Mouse (Mus musculus) left cerebral cortex, adult 2 months (tissue): ENCODE data around the gene Shisal1. TPM values are rescaled to one million over a fixed set of nuclear protein-coding genes. Genes with fewer than 3 reads are reported as not detected.

Experiments used
- DNase-seq, 2 experiments: peaks; one replicate each; pipeline ENCODE4 v3.0.0; 2021 to 2022; ENCODE audit warnings: low spot score in 2 of 2, mixed read lengths in 1 of 2; ENCODE audit errors: extremely low spot score in 1 of 2
- H3K27ac ChIP-seq: fragments of 200-600 bp; 2 replicates; pipeline ENCODE4 v1.8.1; 2022
- H3K4me3 ChIP-seq: fragments of 200-600 bp; 2 replicates; pipeline ENCODE4 v1.8.1; 2022
- CTCF ChIP-seq: fragments of 200-600 bp; IDR thresholded peaks from 2 replicates; pipeline ENCODE4 v1.8.1; 2022; ENCODE audit warnings: antibody characterized with exemption, mild to moderate bottlenecking, moderate library complexity
- intact Hi-C: fragments of 180-260 bp; cut with DNase I; formaldehyde crosslinking; loops from one replicate; pipeline ENCODE4 v1.15.1; 2025
- total RNA-seq, 2 experiments: library from RNA; stranded (reverse); gene quantifications; 2 replicates each; pipeline ENCODE4 v1.2.3; 2021

Shisal1 gene
- total RNA-seq, 2 experiments from 2014 or later, result 40.5 to 48.2 TPM

DNA sequence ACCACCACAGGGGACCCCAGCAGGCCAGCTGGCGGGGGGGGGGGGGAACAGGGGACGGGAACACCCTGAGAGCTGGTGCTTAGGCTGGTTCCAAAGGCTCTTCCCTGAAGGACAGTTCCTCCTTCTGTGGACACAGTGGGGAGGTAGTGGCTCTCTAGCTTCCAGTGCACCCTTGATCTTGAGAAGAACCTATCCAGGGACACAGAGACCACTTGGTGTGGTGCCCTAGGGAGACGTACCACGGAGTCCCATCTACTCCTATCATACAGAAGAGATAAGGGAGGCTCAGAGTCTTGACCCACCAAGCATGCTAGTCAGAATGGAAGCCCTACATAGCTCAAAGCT, 28.7 kb downstream of the Shisal1 start:
- no peak for TF ChIP-seq CTCF
- intact Hi-C loops, result no loop called here
- no peak overlapping the region for H3K27ac ChIP-seq
- no peak for DNase-seq
- H3K4me3 ChIP-seq, result no peak overlapping the region

DNA sequence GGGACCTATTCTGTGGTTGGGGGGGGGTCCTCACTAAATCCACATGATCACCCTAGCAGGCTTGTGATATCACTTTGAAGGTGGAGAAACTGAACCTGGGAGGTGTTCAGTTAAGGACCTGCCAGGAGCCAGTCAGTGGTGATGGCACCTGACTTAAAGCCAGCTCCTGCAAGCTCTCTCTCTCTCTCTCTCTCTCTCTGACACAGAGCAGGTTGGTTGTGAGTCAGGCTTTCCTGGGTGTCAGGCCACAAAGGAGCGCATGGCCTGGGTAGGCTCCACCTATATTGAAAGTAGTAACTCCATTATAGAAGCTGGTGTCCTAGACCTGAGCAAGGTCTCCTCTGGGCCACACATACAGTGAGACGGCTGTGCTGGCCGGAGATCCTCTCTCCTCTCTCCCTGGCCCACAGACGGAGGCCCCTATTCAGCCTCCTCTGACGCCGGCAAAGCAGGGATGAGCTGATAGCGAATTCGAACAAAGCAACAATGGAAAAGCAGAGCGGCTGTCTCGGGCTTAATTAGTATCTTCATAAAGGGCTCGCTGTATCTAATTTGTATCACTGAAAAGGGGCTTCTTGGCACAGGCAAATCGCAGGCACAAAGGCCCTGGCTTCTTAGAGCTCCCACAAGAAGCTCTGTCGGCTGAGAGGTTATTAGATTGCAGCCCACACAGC, 29.2 kb downstream of the Shisal1 start:
- TF ChIP-seq CTCF, result no peak
- intact Hi-C loops, result no loop called here
- Histone ChIP-seq H3K27ac (no peak overlapping the region), H3K4me3 (no peak overlapping the region)
- no peak for DNase-seq

DNA sequence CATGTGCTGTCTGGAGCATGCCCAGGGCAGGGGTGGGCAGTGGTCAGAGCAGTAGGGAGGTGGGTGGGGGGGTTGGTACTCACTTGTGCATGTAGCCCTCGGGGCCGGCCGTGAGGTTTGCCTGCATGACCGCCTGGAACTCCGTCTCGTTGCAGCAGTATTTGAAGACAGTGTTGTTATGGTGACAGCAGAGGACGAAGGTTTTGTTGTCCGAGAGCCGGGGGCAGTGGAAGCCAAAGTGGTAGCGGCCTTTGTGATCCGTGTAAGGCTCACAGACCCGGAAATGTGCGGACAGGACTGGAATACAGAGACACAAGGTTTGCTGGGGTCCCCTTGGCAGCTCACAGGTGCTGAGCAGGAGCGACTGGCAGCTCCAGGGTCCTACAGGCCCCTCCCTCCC, 29.9 kb downstream of the Shisal1 start:
- DNase-seq, result no peak
- Histone ChIP-seq H3K27ac (no peak overlapping the region), H3K4me3 (no peak overlapping the region)
- intact Hi-C loops, result no loop called here
- TF ChIP-seq CTCF, result no peak

DNA sequence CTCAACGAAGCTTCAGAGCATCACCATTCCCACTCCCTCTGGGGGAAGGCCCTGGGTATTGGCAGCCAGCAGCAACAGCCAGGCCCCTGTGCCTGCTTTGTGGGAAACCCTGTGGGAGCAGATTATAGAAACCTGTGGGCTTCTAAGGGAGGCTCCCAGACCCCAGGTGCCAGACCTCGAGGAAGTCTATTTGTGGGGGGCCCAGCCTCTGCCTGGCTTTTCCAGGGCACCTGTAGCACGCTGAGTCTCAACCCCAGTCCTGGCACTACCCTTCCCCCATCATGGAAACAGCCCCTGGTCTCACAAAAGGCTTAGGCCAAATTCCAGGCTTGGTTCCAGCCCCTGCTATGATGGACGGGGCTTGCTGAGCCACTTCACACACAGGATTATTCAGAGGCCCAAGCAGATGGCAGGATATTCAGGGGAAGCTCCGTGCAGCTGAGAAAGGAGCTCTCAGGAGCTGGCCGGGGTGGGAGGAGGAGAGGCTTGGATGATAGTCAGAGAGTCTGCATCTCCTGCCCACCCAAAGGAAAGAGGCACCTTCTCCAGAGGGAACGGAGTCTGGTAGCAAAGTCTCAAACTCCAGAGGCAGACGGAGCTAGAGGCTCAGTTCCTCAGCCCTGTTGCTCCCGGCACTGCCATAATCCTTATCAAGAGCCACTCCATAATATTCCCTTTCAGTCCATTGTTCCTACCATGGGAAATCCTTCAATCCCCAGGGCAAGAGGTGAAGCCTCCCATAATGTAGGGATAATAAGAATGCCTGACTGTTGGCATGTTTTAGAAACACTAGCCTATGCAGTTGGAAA, 32.7 kb downstream of the Shisal1 start:
- Histone ChIP-seq H3K27ac (peak overlapping the region; percentile 71), H3K4me3 (no peak overlapping the region)
- intact Hi-C loops, result loop anchor here (1.0 to 2.0 kb wide), 3 partner anchors 27 to 47 kb away; no protein-coding TSS in a partner anchor
- peak; percentile 56 to 61 for DNase-seq
- peak; percentile 8; the same call in 1 of the 2 replicates for TF ChIP-seq CTCF

DNA sequence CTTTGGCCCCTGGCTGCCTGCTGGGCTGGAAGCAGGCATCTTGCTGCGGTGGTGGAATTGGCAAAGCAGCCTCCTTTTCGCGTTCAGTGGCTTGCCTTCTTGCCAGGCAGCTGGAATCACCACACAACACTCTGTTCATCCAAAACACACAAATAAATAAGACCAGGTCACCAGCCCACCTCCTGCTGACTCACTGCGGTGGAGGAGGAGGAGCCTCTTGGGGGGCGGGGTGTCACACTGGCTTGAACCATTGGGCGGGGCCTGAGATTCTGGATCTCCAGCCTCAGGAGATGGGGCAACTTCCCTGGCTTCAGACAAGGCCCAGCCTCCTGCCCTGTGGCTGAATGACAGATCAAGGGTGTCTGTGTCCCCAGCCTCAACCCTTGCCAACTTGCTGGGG, 34.5 kb downstream of the Shisal1 start:
- intact Hi-C loops, result no loop called here
- Histone ChIP-seq H3K27ac (no peak overlapping the region), H3K4me3 (no peak overlapping the region)
- TF ChIP-seq CTCF, result no peak
- peak; percentile 29 to 52 for DNase-seq

DNA sequence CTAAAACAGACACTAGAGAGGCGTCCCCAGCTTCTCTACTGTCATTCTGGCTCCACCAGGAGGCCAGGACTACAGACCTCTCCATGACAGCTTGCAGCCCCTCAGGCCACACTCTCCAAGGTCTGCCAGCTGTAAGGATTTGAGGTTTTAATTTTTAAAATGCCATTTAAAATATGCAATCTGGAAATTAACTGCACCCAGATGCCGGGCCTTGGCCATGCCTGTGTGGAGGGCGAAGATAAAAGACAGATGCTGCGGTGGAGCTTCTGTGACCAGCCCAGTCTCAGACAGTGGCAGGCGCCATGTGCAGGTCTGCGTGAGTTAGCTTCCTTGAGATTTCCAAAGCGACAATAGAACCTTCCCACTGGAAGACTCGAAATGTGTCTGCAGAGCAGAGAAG, 36.8 kb downstream of the Shisal1 start:
- intact Hi-C loops, result no loop called here
- H3K27ac ChIP-seq, result no peak overlapping the region
- TF ChIP-seq CTCF, result no peak
- DNase-seq, result no peak
- no peak overlapping the region for H3K4me3 ChIP-seq

DNA sequence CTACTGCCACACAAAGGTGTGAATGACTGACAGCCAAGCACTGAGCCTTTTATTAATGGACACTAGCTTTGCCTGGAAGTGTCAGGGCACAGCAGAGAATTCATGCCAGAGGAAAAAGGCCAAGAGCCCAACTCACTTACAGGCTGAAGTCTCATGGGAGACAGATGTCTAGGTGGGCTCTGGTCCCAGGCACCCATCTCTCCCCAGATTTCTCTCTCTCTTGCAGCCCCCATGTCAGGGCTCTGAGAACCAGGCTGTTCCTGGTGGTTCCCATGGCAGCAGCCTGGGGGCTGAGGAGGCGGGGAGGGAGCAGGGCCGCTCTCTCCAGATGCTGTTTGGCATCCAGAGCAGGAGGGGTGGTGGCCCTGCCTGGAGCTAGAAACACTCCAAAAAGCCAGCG, 38.3 kb downstream of the Shisal1 start:
- no peak overlapping the region for H3K27ac ChIP-seq
- intact Hi-C loops, result no loop called here
- no peak for DNase-seq
- no peak overlapping the region for H3K4me3 ChIP-seq
- TF ChIP-seq CTCF, result no peak

DNA sequence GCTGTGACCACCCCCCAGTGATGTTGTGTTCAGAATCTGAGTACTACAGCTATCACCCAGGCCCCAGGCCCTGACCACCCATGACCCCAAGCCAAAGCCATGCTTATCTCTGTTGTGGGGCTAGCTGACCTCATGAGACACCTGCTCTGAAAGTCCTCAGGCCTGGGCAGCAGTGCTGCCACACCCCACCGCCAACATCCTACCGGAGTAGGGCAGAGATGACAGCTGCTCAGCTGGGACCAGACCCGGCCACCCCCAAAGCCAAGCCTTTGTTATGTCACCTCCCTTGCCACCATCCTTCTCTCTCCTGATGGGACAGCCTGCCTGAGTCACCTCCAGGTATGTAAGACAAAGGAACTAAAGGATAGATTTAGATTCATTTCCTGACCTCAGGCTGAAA, 41.1 kb downstream of the Shisal1 start:
- DNase-seq, result no peak
- intact Hi-C loops, result no loop called here
- Histone ChIP-seq H3K4me3 (no peak overlapping the region), H3K27ac (no peak overlapping the region)
- TF ChIP-seq CTCF, result no peak

DNA sequence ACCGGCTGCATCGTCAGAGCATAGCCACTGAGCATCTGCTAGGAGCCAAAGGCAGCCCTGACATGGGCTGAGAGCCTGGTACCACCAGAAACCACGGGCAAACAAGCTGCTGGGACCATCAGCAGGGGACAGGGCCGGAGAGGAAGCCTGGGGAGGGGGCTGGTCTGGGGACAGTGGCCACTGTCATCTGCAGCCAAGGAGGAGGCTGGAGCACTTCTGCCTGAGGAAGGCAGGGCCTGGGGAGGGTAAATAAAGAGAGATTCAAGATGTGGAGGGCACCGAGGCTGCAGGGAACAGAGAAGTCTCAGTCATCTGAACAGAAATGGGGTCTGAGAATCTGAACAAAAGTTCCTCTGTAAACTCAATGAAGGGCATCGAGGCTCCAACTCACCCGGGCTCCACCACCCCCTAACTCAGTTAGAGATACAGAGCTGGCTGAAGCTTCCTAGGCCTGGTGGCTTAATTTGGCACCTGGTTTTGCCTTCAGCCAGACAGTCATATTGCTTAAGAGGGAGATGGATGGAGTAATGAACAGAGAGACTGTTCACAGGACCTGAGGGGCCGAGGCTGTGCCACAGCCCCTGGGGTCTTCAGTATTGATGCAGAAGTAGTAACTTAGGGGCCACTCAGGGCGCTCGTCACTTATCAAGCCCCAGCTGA, 43.3 kb downstream of the Shisal1 start:
- TF ChIP-seq CTCF, result no peak
- no peak for DNase-seq
- H3K27ac ChIP-seq, result no peak overlapping the region
- H3K4me3 ChIP-seq, result no peak overlapping the region
- intact Hi-C loops, result no loop called here

DNA sequence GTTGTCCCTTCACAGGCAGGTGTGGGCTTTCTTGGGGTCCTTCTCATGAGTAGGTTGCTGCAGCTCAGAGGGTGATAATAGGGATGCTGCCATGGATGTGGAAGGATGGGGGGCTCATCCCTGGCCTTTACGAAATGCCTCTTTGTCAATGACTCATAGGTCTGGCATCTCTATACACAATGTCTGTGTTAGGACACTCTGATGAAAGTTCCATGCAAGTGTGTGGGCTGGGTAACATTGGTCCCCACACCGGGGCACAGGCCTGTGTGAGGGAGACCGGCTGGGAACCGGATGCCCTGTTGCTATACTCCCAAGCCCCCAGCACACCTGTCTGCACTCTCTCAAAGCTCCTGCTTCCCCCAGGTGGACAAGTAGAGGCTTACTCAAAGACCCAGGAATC, 48.3 kb downstream of the Shisal1 start:
- intact Hi-C loops, result no loop called here
- DNase-seq, result no peak
- TF ChIP-seq CTCF, result no peak
- Histone ChIP-seq H3K27ac (no peak overlapping the region), H3K4me3 (no peak overlapping the region)

DNA sequence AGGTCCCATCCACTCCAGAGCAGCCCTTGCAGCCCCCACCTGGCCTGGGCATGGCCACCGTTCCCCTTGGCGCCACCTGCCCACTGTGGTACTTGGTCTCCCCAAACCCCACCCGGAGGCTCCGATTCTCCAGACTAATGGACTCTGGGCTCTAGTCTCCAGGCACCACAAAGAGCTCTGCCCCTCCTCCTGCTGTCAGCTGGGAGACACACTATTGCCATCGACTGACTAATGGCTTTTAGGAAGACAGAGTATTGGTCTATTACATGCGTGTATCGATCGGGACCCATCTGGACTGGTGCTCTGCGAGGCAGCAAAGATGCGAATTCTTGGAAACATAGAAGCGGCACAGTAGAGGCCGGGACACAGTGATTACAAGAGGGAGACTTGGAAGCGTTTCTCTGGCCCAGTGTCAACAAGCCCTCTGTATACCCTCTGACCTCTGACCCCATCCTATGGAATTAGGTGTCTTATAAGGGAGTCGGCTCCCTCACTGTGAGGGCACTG, 49.2 kb downstream of the Shisal1 start:
- Histone ChIP-seq H3K4me3 (no peak overlapping the region), H3K27ac (no peak overlapping the region)
- TF ChIP-seq CTCF, result no peak
- no peak for DNase-seq
- intact Hi-C loops, result no loop called here
